Comparison of ENCODE assay signal across 8 mouse cellular contexts in genomic region chr17:33968489-33968888, GRCm38 (mm10). TPM values are rescaled to one million over a fixed set of nuclear protein-coding genes. Genes with fewer than 3 reads are reported as not detected.
A peak's percentile ranks its signal among the peaks of the same experiment; 100 is the strongest.
DNase-seq lines count a peak whose midpoint lies in the region; ATAC-seq and TF ChIP-seq lines count a peak whose summit lies in the region.

No protein-coding gene starts in this region.

- peak; percentile 93 for TF ChIP-seq CTCF in spleen, adult 2 months (IDR thresholded peaks at IDR 0.05; ENCODE audit: extremely low read depth, insufficient read depth, insufficient read length, insufficient replicate concordance)

- ATAC-seq in intestine, embryonic 14.5 days (replicated peaks; ENCODE audit: low FRiP score, low TSS enrichment, low read depth) = peak; percentile 50; the same call in 1 of the 2 replicates
- peak; percentile 57; the same call in 1 of the 2 replicates for ATAC-seq in limb, embryonic 11.5 days (ENCODE audit: insufficient number of reproducible peaks, low FRiP score, low TSS enrichment, low read depth)
- ATAC-seq in midbrain, embryonic 12.5 days (ENCODE audit: low FRiP score, low read depth) = peak; percentile 38; the same call in 1 of the 2 replicates

- H3K27me3 ChIP-seq in intestine, embryonic 14.5 days (replicated peaks; ENCODE audit: control insufficient read depth, insufficient read depth, low read length) = no peaks in the 10 kb centered on the region
- no peaks in the 10 kb centered on the region for H3K27me3 ChIP-seq in limb, embryonic 11.5 days (ENCODE audit: control insufficient read depth, insufficient read depth, low read length)
- H3K27me3 ChIP-seq in midbrain, embryonic 12.5 days = peaks cover 7% of the 10 kb centered on the region; the same call in 1 of the 2 replicates
- no peaks in the 10 kb centered on the region for H3K27me3 ChIP-seq in spleen, adult 2 months (ENCODE audit: control insufficient read depth, insufficient read depth, low read length)

- no peak for TF ChIP-seq POLR2A in spleen, adult 2 months (IDR thresholded peaks at IDR 0.05; ENCODE audit: low read depth, low read length)

- no peaks in the 10 kb centered on the region for H3K4me1 ChIP-seq in intestine, embryonic 14.5 days (replicated peaks; ENCODE audit: control insufficient read depth, insufficient read depth, low read length)
- H3K4me1 ChIP-seq in limb, embryonic 11.5 days (ENCODE audit: control insufficient read depth, insufficient read depth, low read length) = no peaks in the 10 kb centered on the region
- no peaks in the 10 kb centered on the region for H3K4me1 ChIP-seq in midbrain, embryonic 12.5 days
- no peaks in the 10 kb centered on the region for H3K4me1 ChIP-seq in spleen, adult 2 months (ENCODE audit: control insufficient read depth, insufficient read depth, insufficient read length)

- H3K9me3 ChIP-seq in intestine, embryonic 14.5 days (ENCODE audit: control insufficient read depth, low read length) = no peaks in the 10 kb centered on the region
- no peaks in the 10 kb centered on the region for H3K9me3 ChIP-seq in limb, embryonic 11.5 days (ENCODE audit: control insufficient read depth, low read length)
- H3K9me3 ChIP-seq in midbrain, embryonic 12.5 days = no peaks in the 10 kb centered on the region

- whole genome bisulfite sequencing in intestine, embryonic 14.5 days = 5% methylated on average over 9 of the region's 9 CpGs
- 2% methylated on average over 9 of the region's 9 CpGs for WGBS in limb, embryonic 11.5 days
- WGBS in midbrain, embryonic 12.5 days = 3% methylated on average over 9 of the region's 9 CpGs
- 2% methylated on average over 9 of the region's 9 CpGs for WGBS in spleen, adult 2 months

- H3K36me3 ChIP-seq in intestine, embryonic 14.5 days (ENCODE audit: control insufficient read depth, insufficient read depth, low read length) = peaks cover 13% of the 10 kb centered on the region; the same call in 1 of the 2 replicates
- 0 out of 2 replicates have a peak, but pooled peaks cover 4% of the 10 kb centered on the region for H3K36me3 ChIP-seq in limb, embryonic 11.5 days (ENCODE audit: control insufficient read depth, insufficient read depth, low read length)
- H3K36me3 ChIP-seq in midbrain, embryonic 12.5 days = peaks cover 30% of the 10 kb centered on the region
- peaks cover 8% of the 10 kb centered on the region for H3K36me3 ChIP-seq in spleen, adult 2 months (ENCODE audit: control insufficient read depth, insufficient read depth, low read length)

- no peak overlapping the region for H3K4me3 ChIP-seq in intestine, embryonic 14.5 days (ENCODE audit: low read depth, low read length)
- no peak overlapping the region for H3K4me3 ChIP-seq in limb, embryonic 11.5 days (ENCODE audit: low read depth, low read length)
- H3K4me3 ChIP-seq in midbrain, embryonic 12.5 days = no peak overlapping the region
- no peak overlapping the region for H3K4me3 ChIP-seq in spleen, adult 2 months (ENCODE audit: extremely low read depth, insufficient read depth, insufficient read length)

- intact Hi-C loops in gastrocnemius, postnatal 14 days (cut with DNase I; ENCODE audit: low total_unique reads) = no loop called here

- peak; percentile 65 for DNase-seq in ovary, postnatal 36 days (ENCODE audit: low spot score)
- DNase-seq in ovary, postnatal 10 days (ENCODE audit: low spot score) = no peak
- peak; percentile 82 to 85 for DNase-seq in cerebellum, postnatal 36 days
- DNase-seq in gastrocnemius, postnatal 14 days = peak; percentile 75
- peak; percentile 94 for DNase-seq in intestine, embryonic 14.5 days (ENCODE audit: low spot score)
- peak; percentile 92 for DNase-seq in limb, embryonic 11.5 days (ENCODE audit: low spot score)
- DNase-seq in spleen, adult 2 months (ENCODE audit: low read depth in 1 of 2, low spot score in 2 of 2) = peak; percentile 69 to 73

- H3K9ac ChIP-seq in intestine, embryonic 14.5 days (ENCODE audit: low read length) = no peak overlapping the region
- no peak overlapping the region for H3K9ac ChIP-seq in limb, embryonic 11.5 days (ENCODE audit: low read length)
- H3K9ac ChIP-seq in midbrain, embryonic 12.5 days (replicated peaks) = no peak overlapping the region

- H3K4me2 ChIP-seq in intestine, embryonic 14.5 days (ENCODE audit: low read length) = no peak overlapping the region
- H3K4me2 ChIP-seq in limb, embryonic 11.5 days (ENCODE audit: low read depth, severe bottlenecking) = no peak overlapping the region
- no peak overlapping the region for H3K4me2 ChIP-seq in midbrain, embryonic 12.5 days (replicated peaks)

- H3K27ac ChIP-seq in intestine, embryonic 14.5 days (ENCODE audit: low read depth) = no peak overlapping the region
- H3K27ac ChIP-seq in limb, embryonic 11.5 days (replicated peaks; ENCODE audit: low read depth, low read length) = no peak overlapping the region
- H3K27ac ChIP-seq in midbrain, embryonic 12.5 days (replicated peaks) = no peak overlapping the region
- no peak overlapping the region for H3K27ac ChIP-seq in spleen, adult 2 months (ENCODE audit: insufficient read depth, low read length)

RNA-seq across cellular contexts. Expression of gene Rps18, which starts 12.7 kb away (rescaled TPM):
- 100 to 1,000 TPM; 464 to 543 TPM for total RNA-seq in gastrocnemius, postnatal 14 days (2021)
- 2,375 and 2,437 TPM in 2 replicates for polyA plus RNA-seq in intestine, embryonic 14.5 days (2014; fragmentation: Nextera tagmentation; extraction: Ambion mirVana)
- 1,618 and 1,641 TPM in 2 replicates for polyA plus RNA-seq in limb, embryonic 11.5 days (2014; fragmentation: Nextera tagmentation; extraction: Ambion mirVana)
- 891 and 909 TPM in 2 replicates for polyA plus RNA-seq in midbrain, embryonic 12.5 days (2016; fragmentation: Nextera tagmentation; extraction: Ambion mirVana)
- 476 and 550 TPM in 2 replicates for polyA plus RNA-seq in spleen, adult 2 months (2012; rRNA removed)

RNA-seq across cellular contexts. Expression of gene Vps52, which starts 12.9 kb away (rescaled TPM):
- total RNA-seq in gastrocnemius, postnatal 14 days (2021) = 10 to 100 TPM; 30.5 to 33.1 TPM
- 32.4 and 35.3 TPM in 2 replicates for polyA plus RNA-seq in intestine, embryonic 14.5 days (2014; fragmentation: Nextera tagmentation; extraction: Ambion mirVana)
- 35.6 and 37.1 TPM in 2 replicates for polyA plus RNA-seq in limb, embryonic 11.5 days (2014; fragmentation: Nextera tagmentation; extraction: Ambion mirVana)
- 67.0 and 70.9 TPM in 2 replicates for polyA plus RNA-seq in midbrain, embryonic 12.5 days (2016; fragmentation: Nextera tagmentation; extraction: Ambion mirVana)
- 58.0 and 73.2 TPM in 2 replicates for polyA plus RNA-seq in spleen, adult 2 months (2012; rRNA removed)

RNA-seq across cellular contexts. Expression of gene B3galt4, which starts 17.2 kb away (rescaled TPM):
- total RNA-seq in gastrocnemius, postnatal 14 days (2021) = 1 to 10 TPM; 2.3 to 2.7 TPM
- polyA plus RNA-seq in intestine, embryonic 14.5 days (2014; fragmentation: Nextera tagmentation; extraction: Ambion mirVana) = 3.7 and 4.9 TPM in 2 replicates
- 2.6 and 3.0 TPM in 2 replicates for polyA plus RNA-seq in limb, embryonic 11.5 days (2014; fragmentation: Nextera tagmentation; extraction: Ambion mirVana)
- 8.1 and 8.7 TPM in 2 replicates for polyA plus RNA-seq in midbrain, embryonic 12.5 days (2016; fragmentation: Nextera tagmentation; extraction: Ambion mirVana)
- polyA plus RNA-seq in spleen, adult 2 months (2012; rRNA removed) = 18.9 and 20.6 TPM in 2 replicates

RNA-seq across cellular contexts. Expression of gene Wdr46, which starts 28.0 kb away (rescaled TPM):
- 10 to 100 TPM; 11.1 to 12.3 TPM for total RNA-seq in gastrocnemius, postnatal 14 days (2021)
- 28.6 and 31.8 TPM in 2 replicates for polyA plus RNA-seq in intestine, embryonic 14.5 days (2014; fragmentation: Nextera tagmentation; extraction: Ambion mirVana)
- polyA plus RNA-seq in limb, embryonic 11.5 days (2014; fragmentation: Nextera tagmentation; extraction: Ambion mirVana) = 37.4 and 45.6 TPM in 2 replicates
- 37.5 and 37.7 TPM in 2 replicates for polyA plus RNA-seq in midbrain, embryonic 12.5 days (2016; fragmentation: Nextera tagmentation; extraction: Ambion mirVana)
- polyA plus RNA-seq in spleen, adult 2 months (2012; rRNA removed) = 20.5 and 26.7 TPM in 2 replicates

RNA-seq across cellular contexts. Expression of gene Pfdn6, which starts 28.3 kb away (rescaled TPM):
- 10 to 100 TPM; 53.6 to 54.9 TPM for total RNA-seq in gastrocnemius, postnatal 14 days (2021)
- polyA plus RNA-seq in intestine, embryonic 14.5 days (2014; fragmentation: Nextera tagmentation; extraction: Ambion mirVana) = 163 and 175 TPM in 2 replicates
- 208 and 212 TPM in 2 replicates for polyA plus RNA-seq in limb, embryonic 11.5 days (2014; fragmentation: Nextera tagmentation; extraction: Ambion mirVana)
- 188 and 203 TPM in 2 replicates for polyA plus RNA-seq in midbrain, embryonic 12.5 days (2016; fragmentation: Nextera tagmentation; extraction: Ambion mirVana)
- 13.8 and 16.0 TPM in 2 replicates for polyA plus RNA-seq in spleen, adult 2 months (2012; rRNA removed)
